Mouse (Mus musculus) embryo, embryonic 10.5 days (tissue): ENCODE data around the gene Dhtkd1.

Source experiments
- DNase-seq: peaks from one replicate; pipeline ENCODE4 v3.0.0-alpha.2; 2015; ENCODE audit warnings: low spot score

The Dhtkd1 gene

DNA sequence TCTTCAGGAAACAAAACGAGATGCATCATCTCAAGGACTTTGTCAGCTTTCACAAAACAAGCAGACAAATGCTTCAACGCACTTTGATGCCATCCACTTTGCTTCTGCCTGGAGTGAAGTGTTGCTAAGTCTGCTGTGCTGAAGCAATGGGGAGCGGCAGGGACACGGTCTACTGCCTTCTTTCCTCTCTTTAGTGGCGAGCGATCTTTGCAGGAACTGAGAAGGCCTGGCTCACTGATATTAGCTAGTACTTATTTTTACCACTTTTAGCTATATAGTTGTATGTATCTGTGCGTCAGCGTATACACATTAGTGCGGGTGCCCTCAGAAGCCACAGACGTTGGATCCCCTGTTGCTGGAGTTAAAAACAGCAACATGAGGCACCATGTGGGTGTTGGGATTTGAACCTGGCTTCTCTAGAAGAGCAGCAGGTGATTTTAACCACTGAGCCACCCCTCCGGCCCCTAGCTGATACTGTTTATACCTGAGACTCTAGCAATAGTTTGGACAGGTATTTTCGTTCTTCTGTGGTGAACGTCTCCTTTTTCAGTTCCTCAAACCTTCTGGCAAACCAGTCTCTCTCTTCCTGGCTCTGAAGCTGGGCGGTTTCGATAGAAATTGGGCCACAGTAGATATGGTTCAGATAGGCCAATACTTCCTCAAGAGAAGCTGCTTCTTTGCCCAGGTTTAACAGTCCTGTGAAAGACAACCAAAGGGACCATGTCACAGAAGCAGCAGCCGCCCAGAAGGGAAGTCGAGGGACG, 12.1 kb downstream of the Dhtkd1 start:
- no peak for DNase-seq

DNA sequence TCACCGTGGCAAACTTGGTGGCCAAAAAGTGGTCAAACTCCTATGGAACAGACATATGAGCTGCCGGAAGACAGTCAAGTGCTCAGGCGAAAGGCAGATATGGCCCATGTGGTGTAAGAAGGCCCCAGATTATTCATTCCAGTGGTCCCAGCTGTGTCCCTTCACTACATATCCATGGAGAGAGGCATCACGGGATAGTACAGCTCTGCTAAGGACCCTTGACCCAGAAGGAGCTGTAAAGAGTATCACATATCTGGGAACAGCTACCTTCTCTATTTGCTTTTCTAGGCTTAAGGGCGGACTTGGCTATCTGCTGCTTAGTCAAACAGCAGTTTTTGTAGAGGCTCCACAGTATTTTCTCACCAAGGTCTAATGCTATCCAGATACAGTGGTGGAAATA, 12.8 kb downstream of the Dhtkd1 start:
- no peak for DNase-seq

DNA sequence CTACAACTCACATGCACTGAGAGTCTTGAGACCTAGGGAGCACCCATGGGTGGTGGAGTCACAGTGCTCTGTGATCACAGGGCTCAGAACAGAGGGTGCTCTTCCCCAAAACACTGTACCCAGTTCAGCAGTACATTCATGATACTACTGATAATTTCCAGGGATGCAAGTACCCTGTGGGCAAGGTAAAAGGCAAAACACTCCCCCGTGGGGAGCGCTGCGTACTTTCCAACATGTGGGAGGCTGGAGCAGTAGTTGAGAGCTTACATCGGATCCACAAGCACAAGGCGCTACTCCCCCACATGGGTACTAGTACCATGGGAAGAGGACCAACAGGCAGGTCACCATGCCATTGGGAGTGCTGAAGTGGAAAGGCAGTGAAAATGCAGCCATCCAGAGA, 15.1 kb downstream of the Dhtkd1 start:
- DNase-seq: no peak

DNA sequence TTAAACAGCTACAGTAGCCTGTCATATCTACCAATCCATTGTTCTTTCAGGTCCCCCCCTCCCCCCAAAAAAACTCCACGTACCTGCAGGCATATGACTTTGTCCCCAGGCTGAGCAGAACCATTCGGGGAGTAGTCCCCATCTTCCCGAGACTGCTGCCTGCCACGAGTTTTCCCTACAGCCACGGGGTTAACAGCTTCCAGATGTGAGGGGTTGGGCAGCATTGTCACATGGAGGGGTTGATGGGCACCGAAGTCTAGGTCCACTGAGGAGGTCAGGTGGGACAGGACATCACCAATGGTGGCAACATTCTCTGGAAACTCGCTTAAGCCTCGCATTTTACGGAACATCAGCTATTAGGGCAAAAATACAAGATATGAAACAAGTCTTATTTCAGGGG, 18.8 kb downstream of the Dhtkd1 start:
- peak; percentile 26 for DNase-seq

DNA sequence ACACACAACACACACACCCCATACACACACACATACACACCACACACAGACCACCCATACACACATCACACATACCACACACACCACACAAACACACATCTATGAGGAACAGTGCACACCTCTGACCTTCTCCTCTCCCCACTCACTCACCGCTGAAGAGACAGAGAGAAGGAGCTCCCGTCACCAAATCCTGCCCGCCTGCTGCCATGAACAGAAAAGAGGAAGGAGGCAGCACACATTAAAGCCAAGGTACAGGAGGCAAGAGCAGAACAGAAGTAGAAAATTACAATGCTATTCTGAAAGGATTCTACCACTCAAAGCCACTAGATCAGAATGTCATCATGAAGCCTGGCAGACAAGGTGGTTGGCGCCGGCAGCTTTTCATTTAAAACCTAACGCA, 19.8 kb downstream of the Dhtkd1 start:
- no peak for DNase-seq

DNA sequence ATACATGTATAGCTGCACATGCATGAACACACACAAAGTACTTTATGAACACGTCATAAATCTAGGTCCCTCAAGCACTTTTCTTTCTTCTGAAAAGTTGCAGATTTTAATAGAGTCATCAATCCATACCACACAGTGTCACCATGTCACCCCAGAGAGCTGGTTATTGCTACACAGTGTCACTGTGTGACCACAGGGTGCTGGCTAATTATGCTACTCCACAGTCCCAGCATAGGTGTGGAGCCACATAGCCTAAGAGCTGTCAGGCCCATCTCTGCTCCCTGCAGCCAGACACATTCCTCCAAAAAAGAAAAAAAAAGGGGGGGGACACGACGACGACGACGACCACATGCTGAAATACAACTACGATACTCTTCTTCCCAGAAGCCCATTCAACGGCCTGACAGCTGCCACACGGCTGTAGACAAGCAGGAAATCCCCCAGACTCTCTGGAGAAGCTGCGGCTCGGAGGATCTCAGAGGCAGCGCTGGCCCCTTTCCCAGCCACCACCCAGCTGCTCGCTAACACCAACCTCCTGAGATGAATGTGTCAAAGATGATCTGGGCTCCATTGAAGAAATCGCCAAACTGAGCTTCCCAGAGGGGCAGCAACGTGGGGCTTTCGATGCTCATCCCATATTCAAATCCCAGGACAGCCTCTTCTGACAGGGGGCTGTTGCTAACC, 31.2 kb downstream of the Dhtkd1 start:
- no peak for DNase-seq

DNA sequence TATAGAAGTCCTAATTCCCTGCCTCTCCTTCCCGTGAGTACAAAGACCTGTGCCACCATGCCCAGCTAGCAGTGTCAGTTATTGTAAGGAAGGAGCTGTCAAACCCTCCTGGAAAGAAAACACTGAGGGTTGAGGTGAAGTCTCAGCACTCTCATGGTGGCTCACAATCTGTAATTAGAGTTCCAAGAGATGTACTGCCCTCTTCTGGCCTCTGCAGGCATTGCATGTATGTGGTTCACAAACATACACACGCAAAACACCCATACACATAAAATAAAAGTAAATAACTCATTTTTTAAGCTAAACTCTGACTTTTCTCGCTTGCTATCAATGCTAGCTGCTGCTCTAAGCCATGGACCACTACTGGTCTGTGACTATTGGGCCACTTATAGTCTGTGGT, 36.0 kb downstream of the Dhtkd1 start:
- DNase-seq: peak; percentile 78

DNA sequence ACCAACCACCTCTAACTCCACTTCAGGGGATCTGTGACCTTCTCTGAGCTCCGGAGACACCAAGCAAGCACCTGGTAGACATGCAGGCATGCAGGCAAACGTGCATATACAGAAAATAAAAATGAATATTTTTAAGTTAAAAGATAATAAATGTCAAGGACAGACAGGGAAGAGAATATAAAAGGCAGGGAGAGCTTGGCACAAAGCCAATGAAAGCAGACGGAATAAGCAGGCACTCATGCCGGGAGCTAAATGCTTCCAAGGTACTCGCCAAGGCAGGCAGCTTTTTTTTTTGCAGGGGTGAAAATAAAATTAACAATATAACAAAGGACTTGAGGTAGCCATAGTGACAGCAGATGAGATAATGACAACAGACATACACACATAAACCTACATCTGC, 36.5 kb downstream of the Dhtkd1 start:
- no peak for DNase-seq

DNA sequence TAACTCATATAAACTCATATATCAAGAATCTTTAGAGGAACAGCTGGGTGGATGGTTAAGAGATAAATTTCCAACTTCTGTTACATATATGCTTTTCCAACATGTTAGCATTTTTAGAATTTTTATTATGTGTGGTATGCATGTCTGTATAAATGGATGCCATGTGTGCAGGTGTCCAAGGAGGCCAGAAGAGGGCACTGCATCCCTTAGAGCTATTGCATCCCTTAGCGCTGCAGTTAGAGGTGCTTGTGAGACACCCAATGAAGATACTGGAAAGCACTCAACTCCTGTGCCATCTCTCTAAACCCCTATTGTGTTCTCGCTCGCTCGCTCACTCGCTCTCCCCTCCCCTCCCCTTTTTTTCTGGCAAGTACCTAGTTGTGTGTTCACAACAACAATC, 42.4 kb downstream of the Dhtkd1 start:
- peak; percentile 67 for DNase-seq

DNA sequence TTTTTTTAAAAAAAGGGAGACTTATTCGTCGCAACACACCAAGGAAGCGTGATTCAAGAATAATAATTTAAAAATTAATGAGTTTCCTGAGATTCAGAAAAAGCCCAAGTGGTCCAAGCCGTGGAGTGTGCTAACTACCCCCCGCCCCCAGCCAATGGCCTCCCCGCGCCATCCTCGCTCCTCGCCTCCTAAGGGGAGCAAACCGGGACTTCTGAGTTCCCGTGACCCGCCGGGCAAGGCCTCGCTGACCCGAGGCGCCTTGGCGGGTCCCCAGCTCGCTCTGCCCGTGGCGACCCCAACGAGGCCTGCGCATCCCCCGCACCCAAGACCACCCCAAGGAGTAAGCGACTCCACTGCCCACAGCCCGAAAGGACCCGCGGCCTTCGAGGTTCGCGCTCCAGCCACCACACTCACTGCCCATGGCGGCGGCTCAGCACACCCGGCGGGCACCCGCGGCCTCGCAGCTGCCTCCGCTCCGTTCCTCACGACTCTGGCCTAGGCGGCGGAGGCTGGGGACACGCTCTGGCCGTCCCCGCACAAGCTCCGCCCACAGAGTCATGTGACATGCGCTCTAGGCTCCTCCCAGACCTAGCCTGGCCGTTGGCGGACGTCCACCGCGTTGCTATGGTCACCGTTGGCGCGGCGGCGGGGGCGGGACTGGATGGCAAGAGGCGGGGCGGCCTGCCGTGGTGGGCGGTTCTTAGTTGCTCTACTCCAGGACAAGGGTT, 47.6 kb downstream of the Dhtkd1 start, which contains the start of gene Sec61a2:
Gene Sec61a2, minus strand, starts transcription at position 590 of the 728 bp plus-strand sequence.
- DNase-seq: peak; percentile 99

DNA sequence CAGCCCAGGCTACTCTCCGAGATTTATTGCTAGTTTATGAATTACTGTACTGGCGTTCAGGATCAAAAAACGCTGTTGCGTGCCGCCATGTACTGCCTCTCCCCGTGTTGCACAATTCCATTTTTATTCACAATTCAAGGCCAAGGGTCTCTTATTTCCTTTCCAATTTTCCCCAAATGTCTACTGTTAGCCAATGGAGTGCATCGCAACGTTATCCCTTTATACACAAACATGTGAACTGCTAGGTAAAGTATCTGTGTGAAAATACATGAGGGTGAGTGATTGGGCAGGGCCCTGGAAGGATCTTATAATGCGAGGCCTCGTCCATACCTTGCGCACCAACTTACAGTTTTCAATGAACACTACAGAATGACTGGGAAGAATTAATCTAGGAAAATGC, 48.3 kb downstream of the Dhtkd1 start:
- DNase-seq: peak; percentile 44

DNA sequence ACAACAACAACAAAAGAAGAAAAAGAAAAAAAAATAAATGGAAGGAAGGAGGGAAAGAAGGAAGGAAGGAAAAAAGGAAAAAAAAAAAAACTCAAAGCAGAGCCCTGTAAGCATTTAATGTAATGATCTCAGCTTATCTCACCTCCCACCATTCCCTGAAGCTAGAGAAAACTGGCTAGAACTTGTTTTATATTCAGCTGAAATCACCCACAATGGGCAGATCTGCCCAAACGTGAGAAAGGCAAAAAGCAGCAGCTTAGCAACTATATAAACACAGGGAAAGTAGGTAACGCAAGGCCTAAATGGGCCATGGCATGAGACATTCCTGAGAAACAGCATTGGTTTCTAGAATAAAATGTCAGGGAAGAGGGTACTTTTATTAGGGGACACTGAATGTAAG, 53.2 kb downstream of the Dhtkd1 start:
- no peak for DNase-seq

DNA sequence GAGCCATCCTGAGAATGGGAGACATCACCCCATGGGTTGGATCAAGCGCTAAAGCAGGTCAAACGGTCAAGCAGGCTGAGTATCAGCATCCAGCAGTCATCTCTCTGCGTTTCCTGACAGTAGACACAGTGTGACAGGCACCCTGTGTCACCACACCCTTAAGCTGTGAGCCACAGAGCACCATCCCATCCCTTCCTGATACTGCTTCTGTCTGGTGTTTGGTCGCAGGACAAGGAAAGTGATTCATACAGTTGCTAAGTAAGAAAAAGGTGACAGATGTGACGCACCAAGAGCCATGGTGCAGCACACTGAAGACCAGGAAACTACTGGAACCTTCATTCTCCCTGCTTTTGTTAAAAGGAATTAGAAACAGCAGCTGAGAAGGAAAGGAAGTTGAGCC, 53.7 kb downstream of the Dhtkd1 start:
- no peak for DNase-seq

DNA sequence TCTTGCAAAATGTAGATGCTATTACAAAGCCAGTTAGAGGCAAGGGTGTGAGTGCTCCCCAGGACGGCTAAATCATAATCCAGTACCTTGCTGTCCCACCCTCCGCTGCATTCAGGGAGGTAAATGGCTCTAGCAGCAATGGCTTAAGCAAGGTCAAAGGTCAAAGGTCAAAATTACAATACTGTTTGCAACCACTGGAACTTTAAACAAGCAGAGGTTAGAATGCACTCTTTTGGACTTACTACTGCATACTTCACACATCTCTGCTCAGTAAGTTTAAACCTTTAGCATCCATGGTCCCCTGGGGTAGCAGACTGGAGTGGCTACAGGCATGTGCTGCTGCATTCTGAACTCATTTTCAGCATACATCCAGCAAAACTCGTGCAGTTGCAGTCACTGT, 65.1 kb downstream of the Dhtkd1 start:
- DNase-seq: peak; percentile 12

DNA sequence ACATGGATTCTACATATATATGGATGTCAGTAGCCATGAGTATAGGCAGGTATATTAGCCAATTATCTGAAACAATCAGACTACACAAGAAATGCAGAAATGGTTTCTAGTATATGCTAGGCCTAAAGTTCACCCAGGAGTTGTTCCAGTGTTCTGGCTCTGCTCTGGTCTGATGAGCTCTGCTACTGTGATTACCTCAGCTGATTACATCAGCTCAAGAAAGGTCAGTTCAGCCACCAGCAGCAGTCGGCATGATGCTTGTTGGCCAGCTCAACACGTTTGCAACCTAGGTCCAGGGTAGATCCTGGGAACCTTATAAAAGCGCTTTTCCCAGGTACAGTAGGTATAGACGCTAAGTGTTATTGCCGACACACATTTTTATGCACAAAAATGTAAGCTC, 72.8 kb downstream of the Dhtkd1 start:
- DNase-seq: no peak

DNA sequence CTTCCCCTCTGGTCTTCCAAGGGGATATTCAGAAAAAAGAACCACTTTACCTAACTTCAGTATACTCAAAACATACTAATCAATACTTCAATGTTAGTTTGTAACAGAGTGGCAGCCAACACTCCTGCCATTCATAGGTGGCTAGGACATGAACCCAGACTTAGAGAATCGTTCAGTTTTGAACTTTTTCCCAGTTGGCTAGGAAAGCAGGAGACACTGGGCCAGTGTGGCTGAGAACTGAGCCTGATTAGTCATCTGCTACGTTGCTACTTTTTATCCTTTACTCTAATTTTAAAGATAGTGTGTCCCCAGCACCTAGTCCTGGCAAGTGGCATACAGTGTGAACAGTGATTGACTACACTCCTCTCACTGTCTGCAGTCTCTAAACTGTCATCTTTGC, 74.9 kb downstream of the Dhtkd1 start:
- no peak for DNase-seq

DNA sequence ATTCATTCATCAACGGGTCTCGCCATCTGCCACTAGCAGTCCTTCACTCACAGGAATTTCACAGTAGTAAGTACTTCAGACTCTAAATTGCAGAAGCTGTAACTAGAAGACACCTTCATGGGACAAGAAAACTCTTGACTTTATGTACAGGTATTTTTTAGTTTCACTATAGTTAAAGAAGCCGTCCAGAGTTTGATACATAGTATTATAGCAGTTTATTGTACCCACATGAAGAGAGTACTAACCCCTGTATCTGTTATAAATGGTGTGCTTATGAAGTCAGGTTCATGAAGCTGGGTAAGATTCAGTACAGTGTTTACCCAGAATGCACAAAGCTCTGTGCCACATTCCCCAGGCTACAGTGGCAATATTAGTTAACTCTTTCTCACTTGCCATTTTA, 79.8 kb downstream of the Dhtkd1 start, which contains the start of gene Gm13199:
Gene Gm13199, minus strand, starts transcription at position 101 of the 400 bp plus-strand sequence.
- DNase-seq: no peak

DNA sequence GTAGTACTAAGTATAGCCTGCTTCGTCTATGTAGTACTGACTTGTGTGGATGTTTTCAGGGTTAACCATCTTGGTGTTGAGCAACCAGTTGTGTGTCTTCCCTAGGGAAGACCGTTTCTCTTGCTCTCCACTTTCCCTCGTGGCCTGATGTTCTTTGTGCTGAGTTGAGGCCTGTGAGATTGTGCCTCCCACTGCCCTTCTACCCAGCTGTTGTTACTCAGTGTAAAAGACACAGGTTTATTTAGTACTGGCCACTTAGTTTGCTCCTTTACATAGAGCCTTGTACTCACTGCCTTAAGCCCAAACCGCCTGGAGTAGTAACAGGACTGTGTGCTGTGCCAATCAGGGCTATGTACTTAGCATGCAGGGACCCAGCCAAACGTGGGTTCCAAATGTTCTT, 90.7 kb downstream of the Dhtkd1 start:
- DNase-seq: no peak

DNA sequence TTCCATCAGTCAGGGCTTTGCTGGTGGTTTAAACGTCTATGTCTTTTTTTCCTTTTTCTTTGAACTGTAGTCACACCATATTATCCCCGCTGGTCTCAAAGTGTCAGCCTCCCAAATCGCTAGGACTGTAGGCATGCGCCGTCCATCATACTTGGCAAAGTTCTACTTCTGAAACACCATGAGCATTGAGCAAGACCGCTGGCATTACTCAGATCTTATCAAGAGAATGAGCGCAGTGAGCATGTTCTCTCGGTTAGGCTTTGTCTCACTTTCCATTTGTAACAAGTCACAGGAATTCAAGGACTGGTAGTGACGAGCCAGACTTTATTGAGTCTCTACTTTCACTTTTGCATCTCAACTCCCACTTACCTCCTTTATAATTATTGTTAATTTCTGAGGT, 91.5 kb downstream of the Dhtkd1 start:
- DNase-seq: no peak
